Mouse (Mus musculus) brain, adult 2 months (tissue): ENCODE results near the gene Lgalsl.
A peak's percentile ranks its signal among the peaks of the same experiment; 100 is the strongest.

ENCODE experiments used
- DNase-seq: peaks from one replicate; pipeline ENCODE4 v3.0.0; 2011; ENCODE audit warnings: low read depth, low spot score

Gene Lgalsl

DNA sequence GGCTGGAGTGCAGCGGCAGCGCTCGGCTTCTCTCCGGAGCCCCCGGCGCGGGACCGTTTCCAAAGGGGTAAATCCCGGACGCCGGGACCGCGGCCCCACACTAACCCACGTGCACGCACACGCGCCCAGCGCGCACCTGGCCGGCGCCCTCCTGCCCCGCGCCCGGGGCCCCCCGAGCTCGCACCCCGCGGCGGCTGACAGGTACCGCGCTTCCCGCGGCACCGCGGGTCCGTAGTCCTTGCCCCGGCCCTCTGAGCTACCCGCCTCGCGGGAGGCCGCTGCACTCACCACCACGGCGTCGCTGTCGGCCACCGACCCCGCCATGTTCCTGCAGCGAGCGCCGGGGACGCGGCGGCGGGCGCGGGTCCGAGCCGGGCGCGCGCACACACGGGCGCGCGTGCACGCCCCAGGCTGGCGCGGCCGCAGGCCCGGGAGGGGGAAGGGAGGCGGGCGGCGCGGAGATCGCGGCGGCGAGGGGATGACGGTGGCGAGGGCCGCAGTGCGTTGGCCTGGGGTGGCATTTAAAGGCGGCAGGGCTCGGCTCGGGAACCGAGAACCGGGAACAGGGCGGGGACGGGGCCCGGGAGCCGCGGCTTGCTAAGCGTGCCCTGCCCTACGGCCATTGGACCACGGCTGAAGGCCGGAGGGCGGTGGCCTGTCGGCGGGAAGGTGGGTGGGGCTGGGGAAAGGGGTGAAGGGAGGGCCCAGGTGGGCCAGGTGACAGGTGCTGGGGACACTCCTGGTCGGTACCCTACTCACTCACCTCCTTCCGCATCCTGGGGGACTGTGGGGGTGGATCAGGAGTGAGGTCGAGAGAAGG is at the start of gene Lgalsl:
Lgalsl (minus strand) TSS at position 371 of the 820 bp plus-strand sequence.
- DNase-seq, result peak; percentile 84

DNA sequence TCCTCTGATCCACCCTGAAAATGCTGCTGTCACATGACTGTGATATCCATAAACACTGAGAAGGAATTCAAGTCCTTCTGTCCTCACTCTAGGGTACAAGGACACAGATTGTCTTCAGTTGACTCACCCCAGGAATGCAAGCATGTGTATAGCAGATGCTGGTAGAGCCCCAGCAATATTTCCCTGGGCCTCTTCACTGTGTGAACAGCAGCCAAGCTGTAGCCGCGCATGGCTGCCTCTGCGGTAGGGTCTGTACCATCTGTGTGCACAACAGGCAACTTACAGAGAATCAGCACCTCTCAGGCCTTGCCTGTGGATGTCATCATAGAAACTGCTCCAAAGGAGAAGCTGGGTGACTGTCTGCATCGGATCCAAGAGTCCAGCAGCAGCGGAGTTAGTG is 47.8 kb upstream of the Lgalsl start:
- peak; percentile 36 for DNase-seq

DNA sequence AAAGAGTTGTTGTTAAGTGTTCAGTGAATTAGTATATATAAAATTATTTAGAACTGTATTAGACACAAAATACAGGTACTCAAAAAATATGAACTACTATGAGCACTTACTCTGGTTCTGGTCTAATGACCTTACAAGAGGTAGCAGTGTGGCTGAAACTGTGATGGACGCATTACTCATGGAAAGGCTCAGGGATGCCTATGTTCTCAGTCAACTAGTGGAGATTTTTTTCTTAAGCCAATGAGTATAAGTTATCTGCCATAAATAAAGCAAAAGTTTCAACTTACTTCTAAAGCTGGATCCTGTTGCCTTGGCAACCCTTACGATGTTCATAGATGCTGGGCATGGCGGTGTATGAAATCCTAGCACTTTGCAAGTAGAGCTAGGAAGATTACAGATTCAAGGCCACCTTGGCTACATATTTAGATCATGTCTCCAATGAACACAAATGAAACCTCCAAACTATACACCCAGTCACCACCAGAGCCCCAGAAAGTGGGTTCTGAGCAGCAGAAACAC is 46.8 kb upstream of the Lgalsl start:
- DNase-seq, result peak; percentile 47

GRCm38 (mm10) chr11:20873386-20873785 is 42.5 kb upstream of the Lgalsl start:
- no peak for DNase-seq

DNA sequence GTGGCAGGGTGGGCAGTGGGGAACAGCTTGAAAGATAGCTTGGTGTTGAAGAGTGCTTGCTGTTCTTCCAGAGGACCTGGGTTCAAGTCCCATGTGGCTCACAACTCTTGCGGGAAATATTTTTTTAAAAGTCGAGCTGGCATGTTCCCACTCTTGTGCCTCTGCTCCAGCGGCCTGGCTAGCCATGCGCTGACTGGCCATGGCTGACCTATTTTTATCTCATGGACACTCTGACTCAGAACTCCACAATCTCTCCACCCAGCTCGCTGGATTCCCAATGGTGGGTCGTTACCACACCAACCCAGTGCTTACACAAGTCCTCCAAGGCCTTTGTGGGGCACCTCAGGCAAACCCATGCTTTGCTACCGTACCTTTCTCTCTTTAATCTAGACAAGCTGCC is 42.1 kb upstream of the Lgalsl start:
- peak; percentile 7 for DNase-seq

DNA sequence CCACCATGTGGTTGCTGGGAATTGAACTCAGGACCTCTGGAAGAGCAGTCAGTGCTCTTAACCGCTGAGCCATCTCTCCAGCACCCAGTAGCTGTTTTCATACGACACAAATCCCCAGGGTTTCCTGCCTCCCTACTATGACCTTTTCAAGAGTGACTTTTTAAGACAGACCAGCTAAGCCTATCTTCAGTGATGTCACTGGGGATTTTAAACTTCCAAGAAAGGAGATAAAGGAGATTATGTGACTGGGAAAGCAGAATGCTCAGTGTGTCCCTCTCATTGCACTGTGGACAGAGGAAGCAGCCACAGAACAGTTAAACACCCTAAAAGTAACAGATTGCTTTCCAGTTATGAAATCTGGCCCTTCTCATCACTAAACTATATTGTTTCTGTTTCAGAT is 41.6 kb upstream of the Lgalsl start:
- DNase-seq, result no peak

DNA sequence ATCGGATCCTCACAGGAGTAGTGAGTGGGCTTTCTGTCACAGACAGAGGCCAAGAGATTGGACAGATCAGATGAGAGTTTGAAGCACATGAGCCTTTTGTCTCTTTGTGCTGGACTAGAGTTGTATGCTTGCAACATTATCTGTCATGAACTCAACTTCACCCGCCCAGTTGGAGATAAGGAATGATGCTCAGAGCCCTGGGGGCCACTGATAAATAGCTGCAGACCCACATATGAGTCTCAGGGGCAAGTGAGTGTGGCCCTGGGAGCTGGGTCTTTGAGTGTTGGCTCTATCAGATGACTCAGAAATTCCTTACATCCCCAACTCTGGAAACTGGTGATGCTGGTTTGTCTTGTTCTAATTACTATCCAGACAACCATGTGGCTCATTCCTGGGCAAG is 39.1 kb upstream of the Lgalsl start:
- DNase-seq, result no peak

- no peak for DNase-seq
Measured at GRCm38 (mm10) chr11:20865450-20865849, 34.6 kb upstream of the Lgalsl start.

- DNase-seq, result peak; percentile 44
Measured at GRCm38 (mm10) chr11:20864647-20865046, 33.8 kb upstream of the Lgalsl start.

DNA sequence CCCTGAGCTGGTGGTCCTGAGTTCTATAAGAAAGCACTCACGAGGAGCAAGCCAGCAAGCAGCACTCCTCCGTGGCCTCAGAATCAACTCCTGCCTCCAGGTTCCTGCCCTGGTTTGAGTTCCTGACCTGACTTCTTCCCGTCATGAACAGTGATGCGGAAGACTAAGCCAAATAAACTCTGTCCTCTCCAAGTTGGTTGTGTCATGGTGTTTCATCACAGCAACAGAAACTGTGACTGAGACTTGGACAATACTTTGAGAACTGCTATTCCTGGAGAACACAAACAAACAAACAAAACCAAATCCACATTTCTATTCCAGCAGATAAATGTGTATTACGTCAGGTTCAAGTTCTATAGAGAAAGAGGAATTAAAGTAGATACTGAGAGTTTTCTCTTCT is 31.2 kb upstream of the Lgalsl start:
- no peak for DNase-seq

DNA sequence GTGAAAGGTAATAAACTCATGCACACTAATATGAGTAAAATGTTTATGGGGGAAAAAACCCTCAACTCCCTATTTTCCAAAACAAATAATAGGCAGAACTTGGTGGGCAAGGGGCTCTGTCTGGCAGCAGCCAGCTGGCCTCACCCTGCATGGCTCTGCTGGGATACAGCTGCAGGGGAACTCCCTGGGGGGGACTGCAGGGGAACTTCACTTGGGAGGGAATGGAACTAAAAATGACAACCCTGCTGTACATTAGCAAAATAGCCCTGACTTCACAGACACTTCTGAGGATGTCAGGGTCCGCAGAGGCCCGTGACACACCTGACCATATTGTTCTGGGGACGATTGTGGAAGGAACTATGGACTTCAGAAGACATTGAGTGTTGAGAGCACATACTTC is 29.5 kb upstream of the Lgalsl start:
- DNase-seq, result no peak

- DNase-seq, result no peak
Measured at GRCm38 (mm10) chr11:20859858-20860257, 29.0 kb upstream of the Lgalsl start.

DNA sequence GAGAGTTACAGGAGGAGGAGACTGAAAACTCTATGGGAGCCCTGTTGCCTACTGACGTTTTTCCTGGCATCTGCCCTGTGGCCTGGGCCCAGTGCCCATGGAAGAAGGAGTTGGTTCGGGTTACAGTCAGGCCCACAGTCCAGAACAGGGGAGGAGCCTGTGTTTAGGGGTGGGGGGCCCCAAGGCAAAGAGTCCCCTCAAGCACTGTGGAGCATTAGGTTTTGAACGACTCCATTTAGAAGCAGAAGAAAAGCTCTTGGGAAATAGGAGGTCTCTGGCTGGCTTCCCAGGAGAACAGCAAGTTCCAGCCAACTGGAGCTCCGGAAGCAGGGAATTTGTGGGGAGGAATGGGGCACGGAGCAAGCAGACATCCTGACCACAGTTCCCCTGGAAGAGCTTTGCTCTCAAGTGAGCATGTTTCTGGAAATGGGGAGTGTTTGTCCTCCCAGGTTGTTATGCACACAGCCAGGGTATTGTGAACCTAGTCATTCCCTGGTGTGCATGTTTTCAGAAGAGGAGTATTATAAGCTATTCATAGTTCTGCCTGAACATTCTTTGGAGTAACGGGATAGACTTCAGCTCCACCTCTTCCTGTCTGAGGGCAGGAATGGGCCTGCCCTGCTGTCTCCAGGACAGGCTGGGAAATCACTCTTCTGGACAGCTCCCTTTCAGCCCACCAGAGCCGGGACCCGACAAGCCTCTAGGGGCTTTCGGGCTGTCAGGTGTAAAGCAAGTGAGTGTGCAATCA is 28.2 kb upstream of the Lgalsl start:
- peak; percentile 86 for DNase-seq

GRCm38 (mm10) chr11:20857921-20858320 is 27.1 kb upstream of the Lgalsl start:
- DNase-seq, result no peak

- no peak for DNase-seq
Measured at GRCm38 (mm10) chr11:20854032-20854741, 23.3 kb upstream of the Lgalsl start.

DNA sequence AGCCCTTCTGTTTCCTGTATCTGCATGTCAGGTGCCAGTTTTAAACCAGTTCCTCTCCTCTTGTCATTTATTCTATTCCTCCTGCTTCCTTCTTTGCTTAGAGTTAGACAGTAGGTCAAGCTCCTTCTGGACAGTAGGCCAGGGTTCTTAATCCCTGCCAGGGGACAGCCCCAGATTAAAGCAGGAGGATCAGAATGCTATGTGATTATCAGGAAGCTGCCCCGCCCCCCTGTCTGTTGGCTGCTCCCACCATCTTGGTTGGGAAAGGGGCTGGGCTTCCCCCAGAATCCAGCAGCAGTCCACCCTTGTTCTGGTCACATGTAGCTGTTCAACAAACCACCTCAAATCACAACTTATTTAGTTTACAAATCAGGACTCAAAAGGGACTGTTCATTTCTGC is 19.3 kb upstream of the Lgalsl start:
- no peak for DNase-seq

DNA sequence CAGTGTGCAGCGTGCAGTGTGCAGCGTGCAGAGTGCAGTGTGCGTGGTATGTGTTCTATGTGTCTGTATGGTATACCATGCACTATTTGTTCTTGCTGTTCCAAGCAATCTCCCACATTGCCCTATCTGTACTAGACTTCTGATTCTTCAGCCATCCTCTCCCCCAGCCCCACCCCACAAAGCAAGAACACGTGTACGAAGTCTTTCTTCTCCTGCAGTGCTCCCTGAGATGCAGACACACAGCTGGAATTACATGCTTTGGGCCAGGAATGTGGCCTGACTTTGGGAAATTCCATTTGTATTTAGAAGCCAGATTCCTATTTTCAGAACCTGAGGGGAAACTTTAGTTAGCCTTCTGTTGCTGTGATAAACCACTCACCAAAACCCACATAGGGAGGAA is 18.5 kb upstream of the Lgalsl start:
- peak; percentile 36 for DNase-seq

DNA sequence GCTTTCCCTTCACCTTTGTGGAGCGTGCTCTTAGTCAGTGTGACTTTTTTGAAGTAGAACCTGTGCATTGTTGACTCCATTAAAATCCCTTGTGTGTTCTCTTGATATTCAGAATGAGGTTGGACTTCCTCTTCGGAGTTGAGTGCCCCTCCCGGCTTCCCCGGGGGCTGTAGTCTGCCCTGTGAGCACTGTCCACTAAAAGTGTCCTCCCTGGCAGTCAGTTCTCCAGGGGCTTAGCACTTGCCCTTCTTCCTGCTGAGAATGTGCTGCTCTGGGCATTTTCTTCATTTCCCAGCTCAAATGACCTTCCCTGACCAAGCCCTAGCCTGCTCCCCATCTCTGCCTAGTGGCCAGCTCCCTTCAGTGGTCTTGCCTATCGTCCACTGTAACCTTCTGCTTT is 6.5 kb upstream of the Lgalsl start:
- DNase-seq, result no peak

DNA sequence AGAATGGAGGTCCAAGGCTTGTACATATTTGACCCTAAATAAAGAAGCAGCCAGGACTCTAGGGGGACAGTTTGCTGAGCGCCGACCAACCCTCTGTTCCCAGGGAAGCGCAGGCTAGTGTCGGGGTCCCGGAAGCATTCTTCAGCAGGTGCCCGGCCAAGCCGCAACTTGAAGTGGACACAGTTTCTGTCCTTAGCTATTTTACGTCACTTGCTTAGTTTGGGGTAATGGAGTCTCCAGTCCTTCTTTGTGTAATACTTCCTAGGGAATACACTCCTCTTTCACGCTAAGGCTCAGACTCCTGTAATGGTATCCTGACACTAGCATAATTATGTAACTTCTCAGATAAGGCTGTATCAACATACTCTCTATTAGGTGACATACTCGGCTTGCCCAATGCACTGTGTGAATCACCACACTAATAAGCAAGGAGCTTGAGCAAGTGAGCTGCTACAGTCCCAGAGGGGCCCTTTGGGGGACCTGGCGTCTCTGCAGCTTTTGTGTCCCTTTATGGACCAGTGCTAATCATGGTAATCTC is 813 bp upstream of the Lgalsl start:
- peak; percentile 56 for DNase-seq

- DNase-seq, result peak; percentile 37
Measured at GRCm38 (mm10) chr11:20829993-20830685, 717 bp downstream of the Lgalsl start.

GRCm38 (mm10) chr11:20829056-20829686 is 1.7 kb downstream of the Lgalsl start:
- DNase-seq, result no peak
